In genomic region chr12:111693341-111694270, GRCm38 (mm10) we compare ENCODE assay signal across 9 mouse cellular contexts. TPM values are rescaled to one million over a fixed set of nuclear protein-coding genes. Genes with fewer than 3 reads are reported as not detected.
DNase-seq lines count a peak whose midpoint lies in the region; ATAC-seq and TF ChIP-seq lines count a peak whose summit lies in the region.
"Had no signal": no experiment of that assay in that cellular context is flagged by ENCODE, and none has a peak within 500 bp of the region (broad histone marks: within the 10 kb centered on the region; RNA-seq: fewer than 3 reads in every experiment).

No protein-coding gene starts in this region.

- TF ChIP-seq POLR2A in heart, adult 2 months (IDR thresholded peaks at IDR 0.05; ENCODE audit: insufficient read depth, low read depth, low read length): no peak

- DNase-seq in heart, adult 2 months: no peak
- DNase-seq in heart, adult 18-20 months: no peak
- DNase-seq in brain, adult 2 months (ENCODE audit: low read depth, low spot score): peak; percentile 95
- peak; percentile 20 to 70 for DNase-seq in kidney, postnatal 25 days

- H3K27me3 ChIP-seq in heart, adult 2 months (ENCODE audit: control insufficient read depth, insufficient read depth, low read length): no peaks in the 10 kb centered on the region
- H3K27me3 ChIP-seq in forebrain, embryonic 12.5 days: no peaks in the 10 kb centered on the region
- no peaks in the 10 kb centered on the region for H3K27me3 ChIP-seq in stomach, embryonic 16.5 days (ENCODE audit: control insufficient read depth, insufficient read depth, low read length)

- peak overlapping the region; percentile 48 for H3K27ac ChIP-seq in heart, adult 2 months
- peak overlapping the region; percentile 99 for H3K27ac ChIP-seq in forebrain, embryonic 12.5 days
- H3K27ac ChIP-seq in macrophage: peak overlapping the region; percentile 45
- peak overlapping the region; percentile 62; the same call in 1 of the 2 replicates for H3K27ac ChIP-seq in stomach, embryonic 16.5 days (ENCODE audit: low read length)

- no peaks in the 10 kb centered on the region for H3K9me3 ChIP-seq in forebrain, embryonic 12.5 days
- H3K9me3 ChIP-seq in stomach, embryonic 16.5 days (replicated peaks; ENCODE audit: control insufficient read depth, low read length): no peaks in the 10 kb centered on the region

- H3K9ac ChIP-seq in heart, adult 2 months (ENCODE audit: low read depth, low read length): no peak overlapping the region
- peak overlapping the region; percentile 40 for H3K9ac ChIP-seq in forebrain, embryonic 12.5 days
- peak overlapping the region; percentile 58 for H3K9ac ChIP-seq in stomach, embryonic 16.5 days (ENCODE audit: low read length)

- H3K36me3 ChIP-seq in heart, adult 2 months (ENCODE audit: control insufficient read depth, insufficient read depth, low read length): no peaks in the 10 kb centered on the region
- no peaks in the 10 kb centered on the region for H3K36me3 ChIP-seq in forebrain, embryonic 12.5 days (replicated peaks)
- H3K36me3 ChIP-seq in macrophage (ENCODE audit: inconsistent target): no peaks in the 10 kb centered on the region
- no peaks in the 10 kb centered on the region for H3K36me3 ChIP-seq in stomach, embryonic 16.5 days (ENCODE audit: control insufficient read depth, insufficient read depth, low read length)

- H3K4me2 ChIP-seq in forebrain, embryonic 12.5 days: peak overlapping the region; percentile 47
- 0 out of 2 replicates have a peak overlapping the region, but pooled peaks have one; percentile 15 for H3K4me2 ChIP-seq in stomach, embryonic 16.5 days (ENCODE audit: low read depth, low read length)

- ATAC-seq in forebrain, embryonic 12.5 days (ENCODE audit: low FRiP score): peak; percentile 89
- peak; percentile 20 for ATAC-seq in stomach, embryonic 16.5 days (ENCODE audit: insufficient read depth, low FRiP score)
- no peak for ATAC-seq in megakaryocyte-erythroid progenitor cell, adult 5-6 weeks (replicated peaks; ENCODE audit: low FRiP score, low TSS enrichment, poor library complexity, severe bottlenecking)

- no peak overlapping the region for H3K4me3 ChIP-seq in heart, adult 2 months
- peak overlapping the region; percentile 2; the same call in 1 of the 2 replicates for H3K4me3 ChIP-seq in forebrain, embryonic 12.5 days (replicated peaks)
- no peak overlapping the region for H3K4me3 ChIP-seq in macrophage (ENCODE audit: inconsistent target)
- no peak overlapping the region for H3K4me3 ChIP-seq in stomach, embryonic 16.5 days (replicated peaks; ENCODE audit: low read length)
- H3K4me3 ChIP-seq: erythroblast, embryonic 14.5 days had no signal

- TF ChIP-seq CTCF in heart, adult 2 months (IDR thresholded peaks at IDR 0.05): no peak

- no peaks in the 10 kb centered on the region for H3K79me2 ChIP-seq in heart, adult 2 months (replicated peaks; ENCODE audit: control insufficient read depth, insufficient read depth, low read length)
- no peaks in the 10 kb centered on the region for H3K79me2 ChIP-seq in macrophage (ENCODE audit: inconsistent target)

- peaks cover 25% of the 10 kb centered on the region for H3K4me1 ChIP-seq in heart, adult 2 months (ENCODE audit: control insufficient read depth, insufficient read depth, low read length)
- peaks cover 75% of the 10 kb centered on the region for H3K4me1 ChIP-seq in forebrain, embryonic 12.5 days
- H3K4me1 ChIP-seq in stomach, embryonic 16.5 days (ENCODE audit: control insufficient read depth, insufficient read depth, low read length): peaks cover 29% of the 10 kb centered on the region

- WGBS in heart, adult 2 months: 58% methylated on average over 18 of the region's 18 CpGs
- WGBS in forebrain, embryonic 12.5 days: 7% methylated on average over 18 of the region's 18 CpGs
- WGBS in macrophage (ENCODE audit: missing documents): 86% methylated on average over 18 of the region's 18 CpGs
- WGBS in stomach, embryonic 16.5 days: 54% methylated on average over 18 of the region's 18 CpGs

- intact Hi-C loops in heart, adult 2 months (cut with DNase I): no loop called here

- no peak for TF ChIP-seq EP300 in heart, adult 2 months (IDR thresholded peaks at IDR 0.05; ENCODE audit: insufficient read depth, low read depth, low read length)

RNA-seq across cellular contexts. Expression of gene Trmt61a, which starts 15.7 kb away (rescaled TPM):
- 1 to 10 TPM; 4.5 to 5.4 TPM for total RNA-seq in heart, adult 2 months (2021)
- 7.6 and 11.8 TPM in 2 replicates for polyA plus RNA-seq in heart, adult 2 months (2012; rRNA removed)
- total RNA-seq in heart, adult 18-20 months (2021): 1 to 10 TPM; 5.8 to 6.5 TPM
- polyA plus RNA-seq in forebrain, embryonic 12.5 days (2016; fragmentation: Nextera tagmentation; extraction: Ambion mirVana): 15.4 and 16.7 TPM in 2 replicates
- 10 to 100 TPM in 4 of 26 experiments, 1 to 10 TPM in 22; 1.3 to 13.3 (median 5.5) TPM for total RNA-seq in macrophage (2018; cell fraction: chromatin; rRNA removed)
- total RNA-seq in macrophage (2018; cell fraction: cytosol; rRNA removed): 1 to 10 TPM; 2.4 to 8.1 (median 4.7) TPM
- 10 to 100 TPM in 3 of 26 experiments, 1 to 10 TPM in 23; 1.4 to 22.2 (median 4.6) TPM for total RNA-seq in macrophage (2018; cell fraction: nucleus; rRNA removed)
- polyA plus RNA-seq in macrophage (2018): 3.4 to 25.1 TPM (median 4.4 TPM) in 3 replicates
- 9.7 and 10.4 TPM in 2 replicates for polyA plus RNA-seq in stomach, embryonic 16.5 days (2015; fragmentation: Nextera tagmentation; extraction: Ambion mirVana)
- 20.5 and 26.7 TPM in 2 replicates for total RNA-seq in megakaryocyte-erythroid progenitor cell, adult 5-6 weeks (2014; fragmentation: Nextera tagmentation)
- total RNA-seq in megakaryocyte-erythroid progenitor cell, adult 5-6 weeks (2017): 11.1 and 15.4 TPM in 2 replicates

RNA-seq across cellular contexts. Expression of gene Bag5, which starts 19.5 kb away (rescaled TPM):
- 10 to 100 TPM; 18.8 to 22.8 TPM for total RNA-seq in heart, adult 2 months (2021)
- 9.8 and 15.9 TPM in 2 replicates for polyA plus RNA-seq in heart, adult 2 months (2012; rRNA removed)
- total RNA-seq in heart, adult 18-20 months (2021): 10 to 100 TPM; 19.7 to 26.3 TPM
- 59.0 and 62.7 TPM in 2 replicates for polyA plus RNA-seq in forebrain, embryonic 12.5 days (2016; fragmentation: Nextera tagmentation; extraction: Ambion mirVana)
- total RNA-seq in macrophage (2018; cell fraction: chromatin; rRNA removed): 10 to 100 TPM in 5 of 26 experiments, 1 to 10 TPM in 21; 1.9 to 11.0 (median 6.1) TPM
- total RNA-seq in macrophage (2018; cell fraction: cytosol; rRNA removed): 10 to 100 TPM; 10.4 to 21.8 (median 16.3) TPM
- total RNA-seq in macrophage (2018; cell fraction: nucleus; rRNA removed): 10 to 100 TPM in 16 of 26 experiments, 1 to 10 TPM in 10; 6.3 to 21.7 (median 11.4) TPM
- 17.0 to 24.0 TPM (median 23.4 TPM) in 3 replicates for polyA plus RNA-seq in macrophage (2018)
- 49.3 and 51.6 TPM in 2 replicates for polyA plus RNA-seq in stomach, embryonic 16.5 days (2015; fragmentation: Nextera tagmentation; extraction: Ambion mirVana)
- total RNA-seq in megakaryocyte-erythroid progenitor cell, adult 5-6 weeks (2014; fragmentation: Nextera tagmentation): 27.7 and 28.9 TPM in 2 replicates
- 33.0 and 52.3 TPM in 2 replicates for total RNA-seq in megakaryocyte-erythroid progenitor cell, adult 5-6 weeks (2017)

RNA-seq across cellular contexts. Expression of gene Apopt1, which starts 19.5 kb away (rescaled TPM):
- 10 to 100 TPM; 32.0 to 36.3 TPM for total RNA-seq in heart, adult 2 months (2021)
- 31.4 and 31.7 TPM in 2 replicates for polyA plus RNA-seq in heart, adult 2 months (2012; rRNA removed)
- total RNA-seq in heart, adult 18-20 months (2021): 10 to 100 TPM; 33.9 to 36.8 TPM
- 55.0 and 56.0 TPM in 2 replicates for polyA plus RNA-seq in forebrain, embryonic 12.5 days (2016; fragmentation: Nextera tagmentation; extraction: Ambion mirVana)
- 10 to 100 TPM in 19 of 26 experiments, 1 to 10 TPM in 7; 5.3 to 34.1 (median 17.7) TPM for total RNA-seq in macrophage (2018; cell fraction: chromatin; rRNA removed)
- 10 to 100 TPM; 20.9 to 34.0 (median 27.7) TPM for total RNA-seq in macrophage (2018; cell fraction: cytosol; rRNA removed)
- total RNA-seq in macrophage (2018; cell fraction: nucleus; rRNA removed): 10 to 100 TPM in 14 of 26 experiments, 1 to 10 TPM in 12; 4.4 to 26.4 (median 12.6) TPM
- 25.8 to 45.9 TPM (median 27.0 TPM) in 3 replicates for polyA plus RNA-seq in macrophage (2018)
- 43.0 and 47.0 TPM in 2 replicates for polyA plus RNA-seq in stomach, embryonic 16.5 days (2015; fragmentation: Nextera tagmentation; extraction: Ambion mirVana)
- 62.7 and 67.7 TPM in 2 replicates for total RNA-seq in megakaryocyte-erythroid progenitor cell, adult 5-6 weeks (2014; fragmentation: Nextera tagmentation)
- total RNA-seq in megakaryocyte-erythroid progenitor cell, adult 5-6 weeks (2017): 55.5 and 56.4 TPM in 2 replicates

RNA-seq across cellular contexts. Expression of gene Ckb, which starts 21.5 kb away (rescaled TPM):
- total RNA-seq in heart, adult 2 months (2021): 10 to 100 TPM; 65.3 to 81.4 TPM
- 115 and 120 TPM in 2 replicates for polyA plus RNA-seq in heart, adult 2 months (2012; rRNA removed)
- 10 to 100 TPM; 67.8 to 74.5 TPM for total RNA-seq in heart, adult 18-20 months (2021)
- polyA plus RNA-seq in forebrain, embryonic 12.5 days (2016; fragmentation: Nextera tagmentation; extraction: Ambion mirVana): 2,395 and 2,485 TPM in 2 replicates
- 100 to 1,000 TPM in 5 of 26 experiments, 10 to 100 TPM in 18, 1 to 10 TPM in 3; 3.7 to 154 (median 33.6) TPM for total RNA-seq in macrophage (2018; cell fraction: chromatin; rRNA removed)
- total RNA-seq in macrophage (2018; cell fraction: cytosol; rRNA removed): 100 to 1,000 TPM; 119 to 258 (median 181) TPM
- total RNA-seq in macrophage (2018; cell fraction: nucleus; rRNA removed): 100 to 1,000 TPM in 7 of 26 experiments, 10 to 100 TPM in 19; 17.8 to 207 (median 69.1) TPM
- 135 to 330 TPM (median 190 TPM) in 3 replicates for polyA plus RNA-seq in macrophage (2018)
- 698 and 764 TPM in 2 replicates for polyA plus RNA-seq in stomach, embryonic 16.5 days (2015; fragmentation: Nextera tagmentation; extraction: Ambion mirVana)
- total RNA-seq in megakaryocyte-erythroid progenitor cell, adult 5-6 weeks (2014; fragmentation: Nextera tagmentation): 2.7 TPM in 1 of 2 replicates, not detected in the other
- total RNA-seq in megakaryocyte-erythroid progenitor cell, adult 5-6 weeks (2017): 1.5 and 4.4 TPM in 2 replicates

Comparison
In these comparisons a context has a peak if more than half of its experiments do, and no peak if none do; other contexts are left out.
1. DNase-seq: peak in brain, adult 2 months (single experiment) and kidney, postnatal 25 days (2 of 2); none in heart, adult 2 months (0 of 2) and heart, adult 18-20 months (0 of 2).
2. H3K27ac ChIP-seq: peak in every context shown above with its lines; median percentile 99 in forebrain, embryonic 12.5 days; 62 in stomach, embryonic 16.5 days; 48 in heart, adult 2 months; 45 in macrophage.